Mouse (Mus musculus): ENCODE results near the gene Tmem136.
A peak's percentile ranks its signal among the peaks of the same experiment; 100 is the strongest.
"Not testable (repeated sequence)": the region's sequence is repeated elsewhere in the genome, so short reads cannot be mapped to it uniquely, and the experiment has no call there.

Tmem136 gene

GRCm38 (mm10) chr9:43116134-43116996 lies at the start of gene Tmem136:
Gene Tmem136, minus strand, starts transcription at chr9:43116570.
- DNase-seq = peak; percentile 98

GRCm38 (mm10) chr9:43155960-43156359 lies 39.6 kb upstream of the Tmem136 start:
- peak; percentile 92 for DNase-seq

DNA sequence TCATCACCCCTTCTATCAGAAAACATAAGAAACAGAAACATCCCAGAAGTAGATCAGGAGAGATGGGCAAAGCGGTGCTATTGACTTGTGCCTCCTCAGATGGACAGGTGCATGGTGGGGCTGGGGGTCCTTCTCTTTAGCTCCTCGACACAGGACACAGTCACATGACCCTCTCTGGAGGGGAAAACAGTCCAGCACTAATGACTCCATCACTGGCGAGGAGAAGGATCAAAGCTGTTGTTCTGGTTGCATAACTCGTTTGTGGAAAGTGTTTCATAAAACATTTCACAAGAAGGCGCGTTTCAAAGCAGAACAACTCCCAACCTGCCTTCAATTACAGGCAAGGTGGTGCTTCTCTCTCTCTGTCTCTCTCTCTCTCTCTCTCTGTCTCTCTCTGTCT lies 35.4 kb upstream of the Tmem136 start:
- DNase-seq = peak; percentile 92

DNA sequence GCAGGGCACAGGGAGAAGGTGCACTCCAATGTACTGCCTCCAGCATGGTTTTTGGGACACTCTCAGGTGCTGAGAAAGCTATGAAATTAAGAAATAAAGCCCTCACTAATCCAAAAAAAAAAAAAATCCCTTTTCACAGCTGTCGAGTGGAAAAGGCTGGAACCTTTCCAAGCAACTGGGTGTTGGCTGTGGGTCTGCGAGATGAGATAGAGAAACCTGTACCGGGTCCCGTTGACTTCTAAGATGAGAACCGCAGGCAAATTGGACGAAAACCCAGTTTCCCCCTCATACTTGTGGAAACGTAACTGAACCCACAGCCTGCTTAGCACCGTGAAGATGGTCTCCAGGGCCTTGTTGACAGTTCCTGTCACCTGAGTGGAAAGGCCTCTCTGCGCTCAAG lies 34.6 kb upstream of the Tmem136 start:
- peak; percentile 91 for DNase-seq

GRCm38 (mm10) chr9:43150075-43150474 lies 33.7 kb upstream of the Tmem136 start:
- peak; percentile 93 for DNase-seq

DNA sequence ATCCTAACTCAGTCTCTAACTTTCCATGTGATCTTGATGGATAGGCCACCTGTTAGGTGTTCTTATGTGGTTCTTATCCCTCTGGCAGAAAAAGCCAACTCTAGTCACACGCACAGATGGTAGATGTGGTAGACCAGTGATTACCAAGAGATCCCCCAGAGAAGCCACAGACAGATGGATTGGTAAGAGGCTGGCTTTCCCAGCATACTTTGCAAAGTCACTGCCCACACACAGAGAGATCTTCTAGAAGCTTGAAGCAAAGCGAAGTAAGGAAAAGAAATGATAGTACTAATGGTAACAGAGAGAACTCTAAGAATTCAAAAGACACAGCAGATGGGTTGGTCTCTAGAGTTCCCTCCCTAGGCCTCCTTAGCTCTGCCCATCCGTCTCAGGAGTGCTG lies 33.1 kb upstream of the Tmem136 start:
- no peak for DNase-seq

GRCm38 (mm10) chr9:43145196-43145595 lies 28.8 kb upstream of the Tmem136 start:
- no peak for DNase-seq

DNA sequence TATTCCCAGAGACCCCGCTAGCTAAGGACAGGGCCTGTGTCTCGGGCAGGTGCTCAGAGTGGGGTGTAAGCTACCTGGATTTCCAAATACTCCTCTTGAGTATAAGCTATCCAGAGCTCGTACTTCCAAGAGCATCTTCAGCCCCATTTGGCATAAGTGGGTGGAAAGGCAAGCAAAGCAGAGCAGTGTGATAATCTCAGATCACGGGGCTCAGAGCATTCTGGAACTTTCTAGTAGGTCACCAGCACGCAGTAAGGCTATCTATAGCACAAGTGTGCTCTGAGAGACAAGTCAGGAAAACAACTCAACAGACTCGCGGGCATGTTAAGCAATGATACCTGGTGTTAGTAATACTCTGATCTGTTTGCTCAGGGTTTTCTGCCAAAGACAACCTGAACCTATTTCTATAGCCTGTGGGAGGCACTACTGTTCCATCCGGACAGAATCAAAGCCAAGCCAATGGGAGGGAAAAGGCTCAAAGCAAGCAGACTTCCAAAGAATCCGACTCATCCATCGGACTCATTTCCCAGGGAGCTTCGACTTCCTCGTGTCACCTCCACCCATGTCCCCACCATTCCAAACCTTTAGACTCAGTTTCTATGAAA lies 27.9 kb upstream of the Tmem136 start:
- no peak for DNase-seq

- peak; percentile 93 for DNase-seq
Measured at GRCm38 (mm10) chr9:43141839-43142238, 25.5 kb upstream of the Tmem136 start.

- DNase-seq = no peak
Measured at GRCm38 (mm10) chr9:43133525-43133924, 17.2 kb upstream of the Tmem136 start.

DNA sequence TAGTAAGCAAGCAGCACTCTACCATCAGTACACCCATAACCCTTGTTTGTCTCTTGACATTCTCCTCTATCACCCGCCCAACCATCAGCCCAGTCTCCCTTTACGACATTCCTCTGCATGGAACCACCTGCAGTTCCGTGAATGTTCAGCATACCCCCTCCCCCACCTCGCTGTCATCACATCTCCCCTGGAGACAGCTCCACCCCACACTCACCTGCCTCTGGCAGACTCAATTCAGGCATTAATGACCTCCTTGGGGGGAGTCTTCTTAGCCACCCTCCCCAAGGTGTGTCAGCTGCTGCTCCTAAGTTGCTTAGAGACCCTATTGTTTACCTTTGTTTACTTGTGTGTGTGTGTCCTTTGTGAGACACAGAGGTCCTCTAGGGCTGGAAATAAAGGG lies 16.0 kb upstream of the Tmem136 start:
- DNase-seq = no peak

DNA sequence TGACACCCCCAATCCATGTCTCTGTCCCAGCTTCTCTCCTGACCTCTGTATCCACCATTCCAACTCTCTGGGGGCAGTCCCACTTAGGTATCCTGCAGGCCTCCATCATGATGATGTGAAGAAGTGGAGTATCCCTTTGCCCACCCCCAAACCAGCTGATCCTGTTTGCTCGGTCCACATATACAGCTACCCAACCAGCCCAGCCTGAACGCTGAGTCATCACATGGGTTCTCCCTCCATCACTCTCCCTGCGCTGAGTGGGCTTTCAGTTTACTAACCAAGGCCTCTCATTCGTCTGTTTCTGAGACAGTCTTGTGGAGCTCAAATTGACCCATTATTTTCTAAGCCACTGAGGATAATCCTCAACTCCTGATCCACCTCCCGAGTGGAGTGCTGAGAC lies 15.6 kb upstream of the Tmem136 start:
- DNase-seq = no peak

DNA sequence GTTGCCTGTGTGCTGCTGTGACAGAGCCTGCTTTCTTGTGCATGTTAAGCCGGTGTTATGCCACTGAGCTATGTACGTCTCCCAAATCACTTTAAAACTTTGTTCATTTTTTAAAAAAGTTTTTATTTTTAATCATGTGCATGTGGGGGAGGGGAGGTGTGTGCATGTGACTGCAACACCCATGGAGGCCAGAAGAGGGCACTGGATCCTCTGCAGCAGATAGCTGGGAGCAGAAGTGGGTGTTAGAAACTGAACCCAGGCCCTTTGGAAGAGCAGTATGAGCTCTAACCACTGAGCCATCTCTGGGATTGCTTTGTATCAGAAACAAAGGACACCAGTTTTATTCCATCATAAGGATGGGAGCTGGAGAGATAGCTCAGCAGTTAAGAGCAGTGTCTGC lies 14.3 kb upstream of the Tmem136 start:
- DNase-seq = no peak

DNA sequence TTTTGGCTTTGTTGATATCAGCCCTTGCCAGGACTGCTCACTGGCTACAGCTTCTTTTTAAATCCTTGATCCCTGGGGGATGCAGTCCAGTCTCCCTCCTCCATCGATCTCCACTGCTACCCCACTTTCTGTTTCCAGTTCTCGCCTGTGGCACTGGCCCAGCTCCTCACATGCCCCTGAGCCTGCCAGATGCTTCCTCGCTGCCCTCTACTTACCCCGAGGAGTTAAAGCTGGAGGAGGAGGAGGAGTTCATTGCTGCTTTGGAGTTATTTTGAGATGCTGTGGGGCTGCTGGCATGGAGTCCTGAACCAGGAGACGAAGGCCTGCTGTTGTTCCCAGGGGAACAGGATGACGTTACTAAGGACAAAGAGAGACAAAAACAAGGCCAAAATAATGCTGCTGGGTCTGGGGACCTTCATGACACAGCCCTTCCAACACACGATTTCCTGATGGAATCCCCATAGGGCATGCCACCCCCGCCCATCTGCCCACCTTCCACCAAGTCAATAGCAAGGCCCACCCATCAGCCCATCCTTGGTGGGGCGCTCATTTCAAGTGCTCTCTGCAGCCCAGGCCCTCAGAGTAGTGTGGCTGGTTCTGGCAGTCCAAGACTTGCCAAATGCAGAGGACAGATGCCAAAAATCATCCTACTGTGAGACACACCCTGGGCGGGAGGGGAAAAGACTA lies 10.9 kb upstream of the Tmem136 start:
- peak; percentile 99 for DNase-seq

DNA sequence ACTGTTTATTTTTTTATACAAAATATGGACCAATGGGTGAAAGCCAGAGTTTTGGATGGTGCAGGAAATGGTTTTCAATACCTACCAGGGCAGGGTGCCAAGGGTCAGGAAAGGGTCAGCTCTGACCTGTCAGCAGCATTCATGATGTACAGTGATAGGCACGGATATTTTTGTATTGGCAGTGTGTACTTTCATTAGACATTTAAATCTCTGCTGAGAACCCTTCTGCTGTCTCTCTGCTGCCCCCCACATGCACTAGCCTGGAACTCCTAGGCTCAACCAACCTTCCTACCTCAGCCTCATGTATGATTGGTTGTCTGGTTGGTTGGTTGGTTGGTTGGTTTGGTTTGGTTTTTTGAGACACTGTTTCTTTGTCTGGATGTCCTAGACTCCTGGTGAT lies 6.0 kb upstream of the Tmem136 start:
- peak; percentile 88 for DNase-seq

DNA sequence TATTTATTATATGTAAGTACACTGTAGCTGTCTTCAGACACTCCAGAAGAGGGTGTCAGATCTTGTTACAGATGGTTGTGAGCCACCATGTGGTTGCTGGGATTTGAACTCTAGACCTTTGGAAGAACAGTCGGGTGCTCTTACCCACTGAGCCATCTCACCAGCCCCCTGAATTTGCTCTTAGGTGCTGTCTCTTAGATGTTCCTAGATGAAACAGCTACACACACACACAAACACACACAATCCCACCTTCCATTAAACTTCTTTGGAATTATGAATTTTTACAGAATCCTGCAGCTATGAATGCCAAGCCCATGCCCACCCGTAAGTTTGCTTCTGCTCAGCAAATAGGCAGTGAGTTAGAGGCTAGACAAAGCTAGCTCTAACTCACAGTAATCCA lies 5.6 kb upstream of the Tmem136 start:
- not testable (repeated sequence) for DNase-seq

GRCm38 (mm10) chr9:43116997-43117336 lies 597 bp upstream of the Tmem136 start:
- DNase-seq = no peak

GRCm38 (mm10) chr9:43115431-43116133 lies 788 bp downstream of the Tmem136 start:
- DNase-seq = no peak

- peak; percentile 13 for DNase-seq
Measured at GRCm38 (mm10) chr9:43114833-43115232, 1.5 kb downstream of the Tmem136 start.

DNA sequence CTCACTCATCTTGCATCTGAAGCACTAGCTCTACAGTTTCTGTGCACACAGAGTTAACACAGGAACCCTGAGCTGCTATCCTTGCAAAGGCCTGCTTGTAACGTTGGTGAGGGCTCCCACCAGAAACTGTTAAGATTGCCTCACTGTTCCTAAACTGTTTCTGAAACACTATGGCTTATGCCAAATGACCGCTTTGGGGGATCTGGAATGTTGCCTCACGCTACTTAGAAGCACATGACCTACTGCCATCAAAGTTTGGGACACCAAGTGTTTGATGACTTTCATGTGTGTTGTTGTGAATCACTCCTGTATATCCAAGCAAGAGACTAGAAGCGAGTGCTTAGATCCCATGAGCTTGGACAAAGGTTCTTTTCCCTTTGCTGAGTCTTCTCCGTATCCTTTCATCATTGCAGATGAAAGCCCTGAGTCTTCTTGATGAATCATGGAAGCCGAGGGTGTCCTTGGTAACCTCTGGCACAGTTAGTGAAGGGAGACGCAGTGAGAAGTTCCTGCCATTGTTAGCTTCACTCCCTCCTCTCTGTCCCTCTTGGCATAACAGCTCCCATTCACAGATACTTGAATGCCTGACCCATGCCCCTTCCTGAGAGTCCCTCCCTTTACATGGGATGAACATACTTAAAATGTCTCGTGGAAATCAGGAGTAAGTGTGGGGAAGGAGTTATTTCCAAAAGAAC lies 5.9 kb downstream of the Tmem136 start:
- DNase-seq = peak; percentile 83

- DNase-seq = peak; percentile 74
Measured at GRCm38 (mm10) chr9:43109125-43109524, 7.2 kb downstream of the Tmem136 start.

- DNase-seq = peak; percentile 73
Measured at GRCm38 (mm10) chr9:43108721-43109120, 7.6 kb downstream of the Tmem136 start.

DNA sequence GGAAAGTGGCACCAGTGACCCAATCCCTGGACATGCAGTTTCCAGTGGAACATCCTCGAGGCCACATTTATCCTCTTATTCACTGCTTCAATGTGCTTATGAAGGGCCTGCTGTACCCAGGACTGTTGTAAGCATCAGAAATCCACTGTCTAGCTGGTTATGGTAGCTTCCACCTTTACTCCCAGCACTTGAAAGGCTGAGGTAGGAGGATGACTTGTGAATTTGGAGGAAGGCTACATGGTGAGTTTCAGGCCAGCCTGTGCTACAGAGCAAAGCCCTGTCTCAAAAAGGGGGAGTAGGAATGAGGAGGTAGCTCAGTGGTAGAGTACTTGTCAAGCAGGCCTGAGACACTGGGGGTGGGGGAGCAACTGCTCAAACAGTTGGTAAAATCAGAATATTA lies 8.3 kb downstream of the Tmem136 start:
- peak; percentile 91 for DNase-seq
